Mouse (Mus musculus) lung, postnatal 36 days (tissue): ENCODE measurements at regions not wholly inside any gene's neighbourhood (a gene's known extent, or its start where the extent isn't known, plus 50 kb on each side); places are given as distances from the start of the nearest gene placed in this dataset.

ENCODE experiments used
- DNase-seq: peaks from one replicate; pipeline ENCODE4 v3.0.0; 2022; ENCODE audit warnings: mixed read lengths

GRCm38 (mm10) chr13:107692123-107692830 is 352.0 kb upstream of the Smim15 start:
- no peak for DNase-seq

DNA sequence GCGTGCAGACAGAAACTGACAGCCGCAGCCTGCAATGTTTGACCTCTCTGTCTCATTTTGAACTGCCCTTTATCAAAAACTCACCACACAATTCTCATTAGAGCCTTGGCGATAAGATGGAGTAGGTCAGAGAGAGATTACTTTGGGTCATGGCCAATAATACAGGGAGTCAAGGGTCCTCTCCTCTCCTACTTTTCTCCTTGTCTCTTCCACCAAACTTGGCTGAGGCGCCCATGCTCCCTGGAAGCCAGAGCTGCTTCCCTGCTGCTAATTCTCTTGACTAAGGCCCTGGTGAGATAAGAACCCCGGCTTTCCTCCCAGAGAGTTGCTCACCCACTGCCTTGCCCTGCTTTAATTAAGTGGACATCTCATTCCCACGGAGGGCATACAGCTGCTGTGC is 355.3 kb upstream of the Smim15 start:
- DNase-seq = peak; percentile 46

GRCm38 (mm10) chr13:107685231-107685630 is 359.0 kb upstream of the Smim15 start:
- DNase-seq = no peak

GRCm38 (mm10) chr13:107683909-107684308 is 360.3 kb upstream of the Smim15 start:
- no peak for DNase-seq

GRCm38 (mm10) chr13:107681719-107682118 is 362.5 kb upstream of the Smim15 start:
- DNase-seq = no peak

DNA sequence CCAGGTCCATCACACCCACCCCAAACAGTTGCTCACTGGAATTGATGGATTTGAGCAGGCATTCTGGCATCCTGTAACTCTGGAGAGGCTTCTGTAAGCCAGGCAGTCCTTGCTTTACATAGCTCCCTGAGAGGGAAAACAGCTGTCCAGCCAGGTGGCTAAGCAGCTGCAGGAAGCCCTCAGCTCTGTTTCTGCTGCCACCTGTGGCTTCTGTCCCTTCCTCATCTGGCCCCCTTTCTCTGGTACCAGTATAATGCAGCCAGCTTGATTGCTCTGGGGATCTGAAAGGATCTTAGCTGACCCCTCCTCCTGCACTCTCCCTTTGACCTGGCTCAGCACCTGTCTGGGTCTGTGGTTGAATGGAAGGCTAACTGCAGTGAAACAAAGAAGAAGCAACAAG is 365.4 kb upstream of the Smim15 start:
- no peak for DNase-seq

GRCm38 (mm10) chr13:107677091-107677470 is 367.2 kb upstream of the Smim15 start:
- DNase-seq = peak; percentile 60

- DNase-seq = peak; percentile 86
These were observed 367.7 kb upstream of the Smim15 start for GRCm38 (mm10) chr13:107676310-107677090.

DNA sequence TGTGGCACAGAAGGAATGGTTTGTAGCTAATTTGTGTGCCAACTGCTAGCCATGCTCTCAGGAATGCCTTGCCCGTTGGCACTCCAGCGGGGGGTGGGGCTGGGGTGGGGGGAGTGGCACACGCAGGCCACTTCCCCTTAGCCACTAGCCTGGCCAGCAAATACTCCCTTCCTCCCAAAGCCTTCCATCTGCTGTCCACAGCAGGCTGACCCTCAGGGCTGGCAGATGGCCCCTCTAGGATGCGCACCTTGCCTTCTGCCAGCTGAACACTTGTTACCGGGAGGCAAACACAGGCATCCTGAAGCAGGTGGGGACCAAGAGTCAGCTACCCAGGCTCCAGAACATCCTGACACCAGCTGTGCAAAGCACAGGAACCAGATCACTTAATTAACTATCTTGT is 372.1 kb upstream of the Smim15 start:
- DNase-seq = no peak

- no peak for DNase-seq
These were observed 375.7 kb upstream of the Smim15 start for GRCm38 (mm10) chr13:107668509-107668908.

GRCm38 (mm10) chr13:107665775-107666174 is 378.5 kb upstream of the Smim15 start:
- no peak for DNase-seq

GRCm38 (mm10) chr13:107664197-107664596 is 380.0 kb upstream of the Smim15 start:
- DNase-seq = no peak

- no peak for DNase-seq
These were observed 380.5 kb upstream of the Smim15 start for GRCm38 (mm10) chr13:107663745-107664144.

DNA sequence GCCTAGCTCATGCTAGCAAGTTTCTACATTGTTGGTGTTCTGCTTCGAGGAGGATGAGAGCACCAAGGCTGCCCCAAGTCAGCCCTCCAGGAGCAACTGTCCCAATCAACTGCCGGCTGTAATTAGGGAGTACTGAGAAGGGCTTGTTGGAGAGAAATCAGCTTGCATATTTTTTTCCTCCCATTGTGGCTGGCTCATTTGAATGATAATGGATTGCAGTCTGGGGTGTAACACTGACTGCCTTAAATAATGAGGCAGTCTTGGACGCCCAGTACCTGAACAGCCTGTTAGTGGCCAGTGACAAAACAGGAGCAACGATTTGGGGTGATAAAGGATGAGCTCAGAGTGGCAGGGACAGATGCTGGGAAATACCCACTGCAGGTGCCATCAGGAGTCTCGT is 382.8 kb upstream of the Smim15 start:
- no peak for DNase-seq

- peak; percentile 56 for DNase-seq
These were observed 398.2 kb upstream of the Smim15 start for GRCm38 (mm10) chr13:107645865-107646645.

GRCm38 (mm10) chr13:107645121-107645864 is 399.0 kb upstream of the Smim15 start:
- peak; percentile 20 for DNase-seq

- DNase-seq = no peak
These were observed 399.5 kb upstream of the Smim15 start for GRCm38 (mm10) chr13:107644705-107645104.

DNA sequence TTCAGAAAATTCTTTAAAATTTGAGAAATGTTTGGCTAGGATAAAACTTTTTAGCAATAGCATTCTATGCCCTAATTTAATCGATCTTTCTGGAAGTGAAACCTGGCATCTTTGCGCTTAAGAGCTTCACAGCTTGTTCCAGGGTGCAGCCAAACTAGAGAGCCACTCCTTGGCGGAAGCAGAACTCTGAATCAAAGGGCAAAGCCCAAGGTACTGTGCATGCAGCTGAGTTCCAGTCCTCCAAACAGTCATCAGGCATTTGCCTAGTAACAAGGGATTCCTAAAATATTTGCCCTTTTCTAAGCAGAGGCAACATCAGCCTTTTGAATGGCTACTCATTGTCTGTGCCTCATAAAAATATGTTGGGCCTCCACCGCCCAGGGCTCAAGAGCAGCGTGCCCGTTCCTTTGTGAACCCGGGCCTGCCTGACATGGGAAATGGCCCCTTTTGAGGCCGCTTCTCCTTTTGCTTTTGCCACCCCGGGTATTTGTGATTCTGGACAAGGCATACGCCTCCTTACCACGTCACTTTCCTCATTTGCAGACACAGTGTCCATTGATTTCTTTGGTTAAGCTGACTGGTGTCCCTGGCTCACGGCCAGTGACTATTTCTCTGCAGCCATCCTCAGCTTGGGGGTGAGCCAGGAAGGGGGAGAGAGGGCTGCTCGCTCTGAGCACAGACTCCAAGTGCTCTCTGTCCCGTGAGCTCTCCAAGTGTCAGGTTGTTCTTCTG is 402.2 kb upstream of the Smim15 start:
- peak; percentile 14 for DNase-seq

DNA sequence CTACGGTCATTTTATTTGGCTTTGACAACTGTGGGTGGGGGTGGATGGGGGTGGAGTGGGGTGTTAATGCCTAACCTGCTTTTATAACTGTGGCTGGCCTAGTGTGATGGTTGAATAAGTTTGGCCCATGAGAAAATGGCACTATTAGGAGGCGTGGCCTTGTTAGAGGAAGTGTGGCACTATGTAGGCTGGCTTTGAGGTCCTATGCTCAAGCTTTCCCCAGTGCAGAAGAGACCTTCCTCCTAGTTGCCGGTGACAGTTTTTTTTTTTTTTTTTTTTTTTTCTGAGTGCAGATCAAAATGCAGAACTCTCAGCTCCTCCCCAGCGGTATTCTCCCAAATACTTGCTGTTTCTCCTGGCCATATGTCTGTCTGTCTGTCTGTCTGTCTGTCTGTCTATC is 404.6 kb upstream of the Smim15 start:
- DNase-seq = no peak

DNA sequence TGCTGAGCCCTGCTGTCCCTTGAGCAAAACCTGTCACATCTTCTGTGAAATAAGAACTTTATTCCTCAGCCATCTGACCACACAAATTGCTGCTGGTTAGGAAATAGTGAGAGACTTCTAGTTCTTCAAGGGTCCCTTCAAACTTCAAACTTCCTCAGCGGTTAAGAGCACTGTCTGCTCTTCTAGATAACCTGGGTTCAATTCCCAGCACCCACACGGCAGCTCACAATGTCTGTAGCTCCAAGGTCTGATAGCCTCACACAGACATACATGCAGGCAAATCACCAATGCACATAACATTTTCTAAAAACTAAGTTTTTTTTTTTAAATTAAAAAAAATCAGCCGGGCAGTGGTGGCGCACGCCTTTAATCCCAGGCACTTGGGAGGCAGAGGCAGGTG is 407.0 kb upstream of the Smim15 start:
- no peak for DNase-seq

DNA sequence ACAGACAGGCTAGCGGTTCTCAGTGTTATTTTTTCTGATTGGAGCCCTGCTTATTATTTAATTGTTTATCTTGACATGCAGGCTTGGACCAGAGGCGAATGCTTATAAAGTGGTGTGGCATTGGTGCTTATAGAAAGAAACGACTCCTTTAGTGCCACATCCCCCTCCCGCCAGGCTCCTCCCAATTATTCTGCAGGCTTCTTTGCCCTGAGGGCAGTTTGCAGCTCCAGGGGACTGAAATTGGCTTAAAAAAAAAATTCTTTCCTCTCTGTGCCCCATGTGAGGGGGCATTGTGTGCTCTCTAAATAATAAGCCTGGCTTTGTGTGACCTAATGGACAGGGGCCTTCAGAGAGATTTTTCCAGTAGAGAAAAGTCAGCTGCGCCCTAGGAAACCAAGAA is 409.1 kb upstream of the Smim15 start:
- DNase-seq = no peak

DNA sequence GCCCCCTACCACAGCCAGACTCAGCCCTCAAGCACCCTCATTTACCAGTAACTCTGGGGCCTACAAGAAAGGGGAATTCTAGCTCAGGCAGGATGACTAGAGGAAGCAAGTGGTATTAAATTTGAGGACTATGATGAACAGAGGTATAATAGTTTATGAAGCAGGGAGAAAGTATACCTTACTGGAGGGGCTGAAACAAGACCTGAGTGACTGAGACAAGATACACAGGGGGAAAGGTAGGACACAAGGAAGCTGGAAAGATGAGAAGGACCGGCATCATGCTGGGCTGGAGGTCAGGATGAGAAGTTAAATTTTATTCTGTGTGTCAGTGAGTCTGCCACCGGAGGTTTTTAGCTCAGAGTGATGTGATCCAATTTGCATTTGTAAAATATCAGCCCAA is 417.2 kb upstream of the Smim15 start:
- no peak for DNase-seq
